ENCODE assay signal across 9 mouse cellular contexts in the genomic region with DNA sequence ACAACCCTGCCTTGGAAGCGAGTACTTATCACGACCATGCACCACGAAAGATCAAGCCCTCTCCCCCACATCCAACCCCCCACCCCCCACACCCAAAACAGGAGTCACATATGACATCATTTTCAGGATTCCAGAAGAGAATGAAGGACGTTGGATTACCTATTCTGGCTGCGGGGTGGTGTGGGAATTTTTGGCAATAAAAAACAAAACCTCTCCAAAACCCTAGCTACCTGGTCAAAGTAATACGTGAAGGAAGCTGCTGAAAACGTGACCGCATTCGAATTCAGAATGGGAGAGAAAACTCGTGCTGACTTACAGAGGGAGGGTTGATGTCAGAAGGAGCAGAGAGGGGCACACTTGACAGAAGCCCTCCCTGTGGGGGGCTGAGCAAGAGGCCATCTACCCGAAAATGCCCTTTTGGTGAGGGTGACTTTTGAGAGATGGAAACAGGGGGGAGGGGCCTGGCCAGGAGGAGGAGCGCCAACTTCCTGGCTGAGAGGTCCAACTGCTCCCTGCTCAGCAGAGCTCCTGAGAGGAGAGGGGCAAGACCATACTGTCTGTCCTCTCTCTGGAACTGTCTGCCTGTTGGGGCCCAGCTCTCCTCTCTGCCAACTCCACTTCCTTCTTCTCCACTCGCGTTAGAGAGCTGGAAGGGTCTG. TPM values are rescaled to one million over a fixed set of nuclear protein-coding genes. Genes with fewer than 3 reads are reported as not detected.
A peak's percentile ranks its signal among the peaks of the same experiment; 100 is the strongest.
DNase-seq lines count a peak whose midpoint lies in the region; ATAC-seq and TF ChIP-seq lines count a peak whose summit lies in the region.
"Not testable (repeated sequence)": the region's sequence is repeated elsewhere in the genome, so short reads cannot be mapped to it uniquely, and the experiment has no call there.
"Had no signal": no experiment of that assay in that cellular context is flagged by ENCODE, and none has a peak within 500 bp of the region (broad histone marks: within the 10 kb centered on the region; RNA-seq: fewer than 3 reads in every experiment).

TSS of gene Gm13283 (plus strand) at position 510 of the 659 bp plus-strand sequence.

- not testable (repeated sequence) for H3K36me3 ChIP-seq in CH12.LX (replicated peaks in 1 of 2; ENCODE audit: control insufficient read depth in 1 of 2, insufficient read depth in 1 of 2, low read length in 1 of 2); hindbrain, embryonic 12.5 days; liver, embryonic 16.5 days (ENCODE audit: control insufficient read depth, insufficient read depth); neural tube, embryonic 12.5 days

- intact Hi-C loops in gastrocnemius, adult 2 months (cut with DNase I), result not testable (repeated sequence)

- not testable (repeated sequence) for DNase-seq in CH12.LX (ENCODE audit: extremely low read depth)
- DNase-seq in cerebellum, postnatal 25 days, result peak; percentile 37 to 39
- peak; percentile 51 for DNase-seq in gastrocnemius, adult 2 months
- peak; percentile 44 to 61 for DNase-seq in kidney, postnatal 4 days
- peak; percentile 31 to 59 for DNase-seq in thymus, adult 18-20 months

- not testable (repeated sequence) for TF ChIP-seq RAD21 in CH12.LX (IDR thresholded peaks at IDR 0.05; ENCODE audit: low read depth, low read length)

- not testable (repeated sequence) for TF ChIP-seq POLR2A in CH12.LX (IDR thresholded peaks at IDR 0.05; ENCODE audit: low read depth, low read length)

- H3K4me1 ChIP-seq in CH12.LX (ENCODE audit: control insufficient read depth in 1 of 2, insufficient read depth in 2 of 2); hindbrain, embryonic 12.5 days; liver, embryonic 16.5 days (ENCODE audit: control insufficient read depth, low read depth, low read length); neural tube, embryonic 12.5 days: not testable (repeated sequence)

- H3K27ac ChIP-seq in CH12.LX (ENCODE audit: insufficient read depth, low read depth); hindbrain, embryonic 12.5 days; liver, embryonic 16.5 days (ENCODE audit: low read length); neural tube, embryonic 12.5 days: not testable (repeated sequence)
- peak within 1 kb of the TSS; percentile 71 for H3K27ac ChIP-seq in gastrocnemius, adult 2 months

- dilution Hi-C loops in CH12.LX (cut with MboI; ENCODE audit: extremely low pct_ligation_motif_present, extremely low pct_unique_long_range_greater_than_20kb, low sequenced_read_pairs), result not testable (repeated sequence)

- 22% methylated on average over 11 of the region's 14 CpGs for WGBS in hindbrain, embryonic 12.5 days
- WGBS in liver, embryonic 16.5 days (ENCODE audit: insufficient replicate concordance), result 6% methylated on average over 9 of the region's 14 CpGs
- WGBS in neural tube, embryonic 12.5 days, result 24% methylated on average over 11 of the region's 14 CpGs

- in situ Hi-C loops in CH12.LX (cut with MboI; ENCODE audit: low pct_ligation_motif_present, low pct_unique_long_range_greater_than_20kb, low sequenced_read_pairs), result not testable (repeated sequence)

- peak within 1 kb of the TSS; percentile 60; the same call in 1 of the 2 replicates for H3K9ac ChIP-seq in CH12.LX (ENCODE audit: insufficient read depth, low read depth)
- not testable (repeated sequence) for H3K9ac ChIP-seq in hindbrain, embryonic 12.5 days; liver, embryonic 16.5 days (ENCODE audit: low read depth, low read length); neural tube, embryonic 12.5 days

- H3K4me2 ChIP-seq in CH12.LX (ENCODE audit: insufficient read depth, low read depth, poor library complexity, severe bottlenecking), result peak within 1 kb of the TSS; percentile 56; the same call in 1 of the 2 replicates
- H3K4me2 ChIP-seq in hindbrain, embryonic 12.5 days (replicated peaks), result peak within 1 kb of the TSS; percentile 52
- peak within 1 kb of the TSS; percentile 46 for H3K4me2 ChIP-seq in liver, embryonic 16.5 days (ENCODE audit: low read depth, low read length)
- peak within 1 kb of the TSS; percentile 59 for H3K4me2 ChIP-seq in neural tube, embryonic 12.5 days (replicated peaks)

- H3K27me3 ChIP-seq in CH12.LX (replicated peaks); hindbrain, embryonic 12.5 days; liver, embryonic 16.5 days (ENCODE audit: control insufficient read depth, insufficient read depth, low read depth, low read length); neural tube, embryonic 12.5 days (replicated peaks): not testable (repeated sequence)

- ATAC-seq in hindbrain, embryonic 12.5 days (ENCODE audit: low FRiP score); liver, embryonic 16.5 days (ENCODE audit: low read depth); neural tube, embryonic 12.5 days (ENCODE audit: low FRiP score, low read depth): not testable (repeated sequence)

- TF ChIP-seq EP300 in CH12.LX (IDR thresholded peaks at IDR 0.05; ENCODE audit: low read length), result not testable (repeated sequence)

- H3K4me3 ChIP-seq in CH12.LX (replicated peaks in 1 of 3; ENCODE audit: low read depth in 2 of 3, low read length in 2 of 3, poor library complexity in 1 of 3), result peak within 1 kb of the TSS in 1 of 3 experiments; percentile 63
- peak within 1 kb of the TSS; percentile 61 for H3K4me3 ChIP-seq in gastrocnemius, adult 2 months
- H3K4me3 ChIP-seq in hindbrain, embryonic 12.5 days, result peak within 1 kb of the TSS; percentile 32
- H3K4me3 ChIP-seq in liver, embryonic 16.5 days (ENCODE audit: low read depth, low read length), result peak within 1 kb of the TSS; percentile 24
- H3K4me3 ChIP-seq in neural tube, embryonic 12.5 days, result peak within 1 kb of the TSS; percentile 27

- not testable (repeated sequence) for H3K9me3 ChIP-seq in CH12.LX (replicated peaks; ENCODE audit: low read length); hindbrain, embryonic 12.5 days (replicated peaks); liver, embryonic 16.5 days (replicated peaks; ENCODE audit: control insufficient read depth, low read length); neural tube, embryonic 12.5 days

- TF ChIP-seq CTCF in CH12.LX (conservative IDR thresholded peaks at IDR 0.05 in 1 of 2, IDR thresholded peaks at IDR 0.05 in 1 of 2; ENCODE audit: low read depth in 2 of 2, low read length in 2 of 2); gastrocnemius, adult 2 months (IDR thresholded peaks at IDR 0.05): not testable (repeated sequence)

- not testable (repeated sequence) for H3K79me2 ChIP-seq in CH12.LX (replicated peaks; ENCODE audit: control insufficient read depth, extremely low read depth, insufficient read depth, poor library complexity, severe bottlenecking)

TF ChIP-seq in CH12.LX, 34 proteins besides CTCF, POLR2A, EP300 and RAD21:
- TF ChIP-seq ZMIZ1 (IDR thresholded peaks at IDR 0.05; ENCODE audit: low read depth, low read length) (peak; percentile 32; the same call in 1 of the 2 replicates), BHLHE40 (IDR thresholded peaks at IDR 0.05; ENCODE audit: low read depth, low read length) (peak; percentile 34; the same call in 1 of the 2 replicates)

RNA-seq across cellular contexts. Expression of gene Gm13283, which starts in this region (rescaled TPM):
- not detected in 2 replicates for total RNA-seq in CH12.LX (2012; rRNA removed)
- not detected in 2 replicates for total RNA-seq in CH12.LX (2014; rRNA removed)
- not detected in 2 replicates for polyA plus RNA-seq in CH12.LX (2012; ENCODE audit: insufficient read length, low read depth)
- total RNA-seq in gastrocnemius, adult 2 months (2021), result not detected
- 0.31 and 0.39 TPM in 2 replicates for polyA plus RNA-seq in hindbrain, embryonic 12.5 days (2016; fragmentation: Nextera tagmentation; extraction: Ambion mirVana)
- 0.07 TPM in 1 of 2 replicates, not detected in the other for polyA plus RNA-seq in liver, embryonic 16.5 days (2015; fragmentation: Nextera tagmentation; extraction: Ambion mirVana)
- polyA plus RNA-seq in neural tube, embryonic 12.5 days (2016; fragmentation: Nextera tagmentation; extraction: Ambion mirVana), result 0.32 and 0.46 TPM in 2 replicates
- polyA plus RNA-seq: brain, embryonic 14.5 days had no signal

Comparison
In these comparisons a context has a peak if more than half of its experiments do, and no peak if none do; other contexts are left out.
1. Peak in DNase-seq, H3K4me3 ChIP-seq and H3K27ac ChIP-seq in gastrocnemius, adult 2 months; RNA of the gene not detected or under 1 TPM.